Mouse (Mus musculus) thymus, postnatal 10 days (tissue): Measurements from ENCODE around the gene Lipt2.

ENCODE experiments used
- DNase-seq, 2 experiments: peaks; one replicate each; pipeline ENCODE4 v3.0.0; 2021; ENCODE audit warnings: low spot score in 2 of 2

The Lipt2 gene

GRCm38 (mm10) chr7:100159105-100159841, at the start of gene Lipt2:
Gene Lipt2 (plus strand): TSS chr7:100159277.
- DNase-seq = peak; percentile 72 to 78

DNA sequence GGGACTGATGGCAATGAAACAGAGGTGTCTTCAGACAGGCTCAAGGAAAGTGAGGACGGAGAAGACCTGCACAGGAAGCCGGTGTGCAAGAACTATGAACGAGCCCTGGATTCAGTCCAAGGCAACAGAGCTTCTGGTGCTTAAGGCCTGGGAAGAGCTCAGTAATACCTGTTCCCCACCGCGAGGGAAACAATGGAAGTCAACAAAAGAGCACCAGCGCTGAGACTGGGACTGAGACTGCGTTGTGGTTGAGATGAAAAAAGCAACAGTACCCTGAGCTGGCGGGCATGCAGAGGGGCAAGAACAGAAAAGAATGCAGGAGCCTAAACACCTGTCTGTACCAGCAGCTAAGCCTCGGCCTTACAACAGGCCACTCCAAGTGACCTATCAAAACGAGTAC, 47.6 kb upstream of the Lipt2 start:
- DNase-seq = no peak

DNA sequence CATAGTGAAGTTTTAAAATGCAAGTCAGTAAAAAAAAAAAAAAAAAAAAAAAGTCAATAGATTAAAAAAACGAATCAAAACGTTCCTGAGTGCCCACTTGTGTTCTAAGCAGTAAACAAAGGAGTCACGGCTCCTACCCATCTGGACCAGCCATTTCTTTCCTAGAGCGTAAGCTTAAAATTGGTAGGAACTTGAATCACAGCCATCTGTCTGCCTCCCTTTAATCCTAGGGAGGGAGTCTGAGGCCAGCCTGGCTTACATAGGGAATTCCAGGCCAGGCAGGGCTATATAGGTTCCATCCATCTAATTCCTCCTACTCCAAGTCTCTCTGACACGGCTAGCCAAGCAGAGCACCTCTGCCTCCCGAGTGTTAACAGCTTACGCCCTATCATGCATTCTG, 45.3 kb upstream of the Lipt2 start:
- no peak for DNase-seq

GRCm38 (mm10) chr7:100114279-100114678, 44.8 kb upstream of the Lipt2 start:
- DNase-seq = no peak

GRCm38 (mm10) chr7:100120791-100121261, 38.3 kb upstream of the Lipt2 start:
- no peak for DNase-seq

- DNase-seq = peak; percentile 98
Measured at GRCm38 (mm10) chr7:100121376-100121789, 37.7 kb upstream of the Lipt2 start, which contains the start of gene Pold3. Gene Pold3 (minus strand): TSS chr7:100121565.

DNA sequence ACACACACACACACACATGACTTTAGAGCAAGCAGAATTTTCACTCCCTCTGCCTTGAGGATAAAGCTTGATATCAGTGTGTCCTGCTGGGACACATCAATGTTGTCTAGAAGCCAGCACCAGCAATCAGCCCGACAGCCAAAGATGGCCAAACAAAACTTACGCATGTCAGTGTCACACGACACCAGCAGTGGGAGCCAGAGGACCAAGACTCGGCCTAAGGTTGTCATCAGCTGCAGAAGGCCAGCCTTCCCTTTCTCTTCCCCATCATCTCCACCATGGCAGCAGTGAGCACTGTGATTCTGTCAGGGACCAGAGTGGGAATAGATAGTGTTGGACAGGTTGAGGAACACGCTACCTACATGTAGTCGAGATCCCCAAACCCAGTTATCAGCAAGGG, 35.6 kb upstream of the Lipt2 start:
- DNase-seq = peak in 1 of 2 experiments; percentile 23

DNA sequence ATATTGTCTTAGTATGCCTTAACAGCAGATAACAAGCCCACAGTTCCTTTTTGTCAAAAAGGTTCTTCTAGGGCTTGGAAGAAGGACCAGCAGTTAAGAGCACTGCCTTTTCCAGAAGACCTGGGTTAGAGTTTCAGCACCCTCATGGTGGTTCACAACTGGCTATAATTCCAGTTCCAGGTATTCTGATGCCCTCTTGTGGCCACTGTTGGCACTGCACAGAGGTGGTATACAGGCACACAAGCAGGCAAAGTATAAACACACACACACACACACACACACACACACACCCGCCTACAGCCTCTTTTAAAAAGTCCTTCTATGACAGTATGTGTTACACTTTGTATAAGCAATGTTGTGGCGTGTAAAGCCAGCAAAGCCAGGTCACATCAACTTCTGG, 34.9 kb upstream of the Lipt2 start:
- peak; percentile 18 to 55 for DNase-seq

DNA sequence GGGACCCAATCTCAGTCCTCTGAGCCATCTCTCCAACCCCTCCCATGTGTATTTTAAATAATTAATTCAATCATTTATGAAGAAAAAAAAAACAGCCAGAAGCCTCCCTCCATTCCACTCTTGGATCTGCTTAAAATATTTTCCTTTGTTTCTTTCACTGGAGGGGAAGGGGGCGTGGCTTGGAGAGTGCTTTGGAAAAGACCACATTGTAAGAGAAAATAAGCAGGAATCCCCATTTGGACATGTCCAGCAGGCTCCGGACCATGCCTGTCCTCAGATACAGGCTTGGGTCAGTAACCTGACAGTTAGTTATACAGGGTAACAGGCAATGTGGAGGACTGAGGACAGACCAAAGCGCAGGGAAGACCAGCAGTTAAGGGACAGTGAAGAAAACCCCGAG, 33.9 kb upstream of the Lipt2 start:
- DNase-seq = no peak

DNA sequence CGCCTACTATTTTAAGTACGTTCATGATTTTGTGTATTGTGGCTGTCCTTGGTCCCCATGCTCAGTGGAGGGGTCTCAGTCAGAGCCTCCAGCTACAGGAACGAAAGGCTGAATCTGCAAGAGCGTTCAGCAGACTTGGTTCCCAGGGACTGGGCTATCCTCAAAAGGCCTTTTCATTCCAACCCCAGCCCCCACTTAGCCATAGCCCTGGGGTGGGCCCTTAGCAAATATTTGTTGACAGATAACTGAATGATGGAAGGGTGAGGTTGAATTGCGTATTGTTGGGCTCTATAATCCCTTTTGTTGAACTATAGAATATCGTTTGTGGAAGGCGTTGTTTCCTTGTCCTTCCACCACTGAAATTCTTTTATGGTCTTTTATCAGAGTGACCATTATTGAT, 32.6 kb upstream of the Lipt2 start:
- DNase-seq = no peak

DNA sequence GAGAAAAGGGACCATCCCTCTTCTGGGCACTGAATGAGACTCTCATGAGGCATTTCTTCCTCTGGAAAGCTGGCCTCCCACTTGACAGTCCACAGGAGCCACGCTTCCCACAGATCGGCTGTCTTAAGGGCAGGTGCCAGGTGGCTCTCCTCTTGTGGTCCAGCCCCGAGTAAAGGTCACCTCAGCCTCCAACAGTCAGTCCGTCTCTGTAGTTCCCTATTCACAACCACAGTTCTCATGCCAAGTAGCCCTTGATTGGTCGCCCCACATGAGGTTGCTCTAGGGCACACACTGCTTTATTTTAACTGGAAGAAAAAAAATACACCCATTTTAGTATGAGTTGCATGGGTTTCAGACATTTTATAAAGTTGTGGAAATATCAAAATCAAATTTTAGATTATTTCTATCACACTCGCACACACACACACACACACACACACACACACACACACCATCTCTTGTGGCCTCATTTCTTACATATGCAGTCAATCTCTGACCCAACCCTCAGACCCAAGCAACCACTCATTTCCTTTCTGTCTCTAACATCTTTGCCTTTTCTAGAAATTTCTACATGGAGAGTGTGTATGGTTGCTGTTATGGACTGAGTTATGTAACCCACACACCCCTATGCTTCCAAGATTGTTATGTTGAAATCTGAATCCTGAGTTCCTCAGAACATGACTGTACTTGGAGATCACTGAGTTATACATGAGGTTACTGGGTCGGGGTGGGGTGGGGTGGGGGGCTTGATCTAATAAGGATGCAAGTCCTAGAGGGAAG, 30.6 kb upstream of the Lipt2 start:
- DNase-seq = no peak

DNA sequence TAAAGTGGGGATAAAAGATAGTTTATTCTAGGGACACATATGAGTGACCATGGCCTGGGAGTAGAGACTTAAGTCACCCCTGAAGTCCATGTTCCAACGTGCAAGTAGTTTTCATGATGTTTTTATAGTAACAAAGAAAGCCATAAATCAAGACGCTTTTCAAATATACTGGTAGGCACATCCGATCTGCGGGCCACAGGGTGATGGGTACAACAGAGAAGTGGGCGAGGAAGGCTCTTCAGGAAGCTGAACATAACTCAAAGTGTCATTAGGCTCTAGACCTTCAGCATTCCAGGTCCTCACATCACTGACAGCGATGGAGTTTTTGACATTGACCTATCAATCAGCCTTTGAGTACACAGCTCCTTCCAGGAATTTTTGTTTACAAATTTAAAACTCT, 28.5 kb upstream of the Lipt2 start:
- no peak for DNase-seq

DNA sequence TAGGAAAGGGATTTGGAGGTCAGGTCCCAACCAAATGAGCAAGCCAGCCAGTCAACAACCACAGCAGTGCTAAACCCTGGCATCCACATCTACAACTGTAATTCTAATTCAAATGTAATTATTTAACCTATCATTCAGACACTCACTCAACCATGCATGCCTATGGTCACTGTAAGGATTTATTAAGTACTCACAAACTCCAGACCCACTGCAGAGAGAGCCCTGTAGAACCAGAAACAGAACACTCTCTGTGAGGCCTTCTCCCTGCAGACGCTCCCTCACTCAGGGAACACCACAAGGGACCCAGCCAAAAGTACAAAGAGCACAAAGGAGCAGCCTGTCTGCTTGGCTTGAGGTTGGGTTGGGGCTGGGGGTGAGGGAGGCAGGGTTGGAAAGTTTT, 26.7 kb upstream of the Lipt2 start:
- no peak for DNase-seq

- DNase-seq = no peak
Measured at GRCm38 (mm10) chr7:100137038-100137437, 22.0 kb upstream of the Lipt2 start.

DNA sequence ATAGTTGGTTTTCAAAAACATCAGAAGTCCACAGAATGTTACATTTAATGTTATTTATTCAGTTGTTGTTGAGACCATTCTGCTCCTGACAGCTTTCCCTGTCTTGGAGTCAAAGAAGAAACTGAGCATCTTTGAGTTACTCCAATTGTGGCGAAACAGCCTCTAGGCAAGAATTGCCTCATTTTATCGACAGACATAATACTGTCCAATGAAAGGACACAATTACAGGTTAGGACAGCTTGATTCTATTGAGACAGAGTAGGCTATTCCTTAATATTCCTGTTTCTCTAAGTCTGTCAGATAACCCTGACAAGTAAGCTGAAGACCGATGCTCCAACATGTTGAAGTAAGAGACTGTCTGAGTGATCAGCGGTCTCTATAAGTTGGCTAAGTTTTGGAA, 21.0 kb upstream of the Lipt2 start:
- no peak for DNase-seq

DNA sequence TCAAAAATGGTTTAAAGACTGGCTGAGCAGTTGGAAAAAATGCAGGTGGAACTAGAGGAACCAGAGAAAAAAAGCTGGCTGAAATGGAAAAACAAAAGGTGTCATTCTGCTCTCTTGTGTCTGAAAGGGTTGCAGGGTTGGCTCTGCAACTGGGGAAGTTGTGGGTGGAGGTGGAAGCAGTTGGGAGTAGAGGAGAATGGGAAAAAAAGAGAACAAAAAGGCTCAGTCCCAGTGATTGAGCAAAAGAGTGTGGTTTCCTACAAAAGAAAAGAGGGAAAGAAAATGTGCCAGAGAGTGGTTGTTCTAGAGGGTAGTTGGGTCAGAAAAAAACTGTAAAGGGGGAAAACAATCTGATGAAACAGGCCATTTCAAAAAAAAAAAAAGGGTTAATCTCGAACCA, 18.5 kb upstream of the Lipt2 start:
- no peak for DNase-seq

GRCm38 (mm10) chr7:100148586-100148985, 10.5 kb upstream of the Lipt2 start:
- DNase-seq = no peak

- no peak for DNase-seq
Measured at GRCm38 (mm10) chr7:100150086-100150485, 9.0 kb upstream of the Lipt2 start.

- DNase-seq = no peak
Measured at GRCm38 (mm10) chr7:100150626-100151025, 8.5 kb upstream of the Lipt2 start.

GRCm38 (mm10) chr7:100157669-100158068, 1.4 kb upstream of the Lipt2 start:
- no peak for DNase-seq

DNA sequence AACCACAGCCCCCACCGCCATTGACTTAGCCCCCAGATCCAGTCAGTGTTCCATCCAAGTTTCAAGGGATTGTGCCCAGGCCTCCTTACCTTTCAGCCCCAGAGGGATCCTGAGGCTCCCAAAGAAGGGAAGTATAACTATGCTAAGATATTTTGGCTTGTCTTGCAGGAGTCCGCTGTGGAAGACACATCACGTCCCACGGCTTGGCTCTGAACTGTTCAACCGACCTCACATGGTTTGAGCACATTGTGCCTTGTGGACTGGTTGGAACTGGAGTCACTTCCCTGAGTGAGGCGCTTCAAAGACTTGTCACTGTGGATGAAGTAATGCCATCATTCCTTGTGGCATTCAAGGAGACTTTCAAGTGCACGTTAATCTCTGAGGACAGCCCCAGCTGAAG, 929 bp downstream of the Lipt2 start:
- DNase-seq = no peak

DNA sequence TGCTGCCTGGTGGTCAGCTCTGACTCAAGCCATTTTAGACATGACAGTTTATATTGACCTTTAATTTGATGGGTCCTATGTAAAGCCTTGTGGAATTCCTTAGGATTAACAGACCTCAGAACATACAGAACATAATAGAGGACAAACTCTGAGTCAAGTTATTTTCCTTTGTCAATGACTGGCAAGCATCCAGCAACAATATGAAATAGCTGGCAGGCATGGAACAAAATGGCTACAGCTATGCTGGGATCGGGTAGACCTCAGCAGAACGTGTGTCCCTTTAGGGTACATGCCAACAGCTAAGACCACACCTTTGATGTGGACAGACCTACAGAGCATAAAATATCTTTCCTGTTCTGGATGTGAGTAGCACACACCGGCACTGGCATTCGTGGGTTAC, 4.4 kb downstream of the Lipt2 start:
- no peak for DNase-seq

DNA sequence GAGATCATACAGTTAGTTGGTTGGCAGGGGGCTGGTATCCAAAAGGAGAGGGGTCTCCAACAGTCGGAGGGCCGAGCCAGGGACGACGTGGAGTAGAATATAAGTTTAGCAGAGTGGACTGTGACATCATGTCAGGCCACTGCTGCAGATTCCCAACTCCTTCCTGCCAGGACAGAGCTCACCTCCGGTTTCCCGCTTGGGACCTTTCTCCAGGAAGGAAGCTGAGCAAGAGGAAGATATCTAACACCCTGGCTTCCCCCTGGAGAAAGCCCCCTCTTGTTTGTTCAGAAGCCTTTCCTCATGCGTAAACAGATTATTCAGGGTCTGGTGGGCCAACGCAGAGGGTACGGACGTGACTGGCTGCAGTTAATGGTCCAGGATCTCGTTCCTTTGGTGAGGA, 9.6 kb downstream of the Lipt2 start:
- no peak for DNase-seq
